Mouse (Mus musculus): ENCODE data around the gene Lrch1. TPM values are rescaled to one million over a fixed set of nuclear protein-coding genes. Genes with fewer than 3 reads are reported as not detected.

Lrch1 gene
- polyA plus RNA-seq, 1 experiment from 2014 or later, result 15.4 TPM

DNA sequence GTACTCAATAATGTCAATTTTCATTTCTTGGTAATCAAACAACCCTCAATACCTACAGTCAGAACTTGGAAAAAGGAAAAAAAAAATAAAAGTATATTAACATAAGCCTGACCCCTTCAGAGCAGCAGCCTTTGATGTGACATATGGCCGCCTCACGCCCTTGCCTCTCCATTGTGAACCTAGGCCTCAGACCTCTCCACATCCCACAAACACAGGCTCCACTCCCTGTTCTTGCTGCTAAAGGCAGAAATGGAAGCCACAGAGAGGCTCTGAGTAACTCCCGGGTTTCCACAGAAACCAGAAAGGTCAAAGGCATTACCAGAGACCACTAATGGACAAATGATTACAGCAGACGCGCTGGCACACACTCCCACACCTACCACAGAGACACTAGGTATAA, 116.6 kb downstream of the Lrch1 start:
- no peak overlapping the region for H3K4me2 ChIP-seq (ENCODE audit: low read length)
- no peak overlapping the region for H3K9ac ChIP-seq (ENCODE audit: low read depth, low read length)
- H3K4me1 ChIP-seq (ENCODE audit: control insufficient read depth, insufficient read depth, low read depth, low read length), result peaks cover 4% of the 10 kb centered on the region; the same call in 1 of the 2 replicates
- H3K27me3 ChIP-seq (replicated peaks; ENCODE audit: control insufficient read depth, insufficient read depth, low read length), result no peaks in the 10 kb centered on the region
- no peak overlapping the region for H3K4me3 ChIP-seq (ENCODE audit: low read length)
- ATAC-seq, result no peak
- no peaks in the 10 kb centered on the region for H3K36me3 ChIP-seq (ENCODE audit: control insufficient read depth, insufficient read depth, low read length)
- WGBS, result 74% methylated on average over 5 of the region's 5 CpGs
- no peak overlapping the region for H3K27ac ChIP-seq (ENCODE audit: low read depth, low read length)
- H3K9me3 ChIP-seq (ENCODE audit: control insufficient read depth, low read length), result no peaks in the 10 kb centered on the region

DNA sequence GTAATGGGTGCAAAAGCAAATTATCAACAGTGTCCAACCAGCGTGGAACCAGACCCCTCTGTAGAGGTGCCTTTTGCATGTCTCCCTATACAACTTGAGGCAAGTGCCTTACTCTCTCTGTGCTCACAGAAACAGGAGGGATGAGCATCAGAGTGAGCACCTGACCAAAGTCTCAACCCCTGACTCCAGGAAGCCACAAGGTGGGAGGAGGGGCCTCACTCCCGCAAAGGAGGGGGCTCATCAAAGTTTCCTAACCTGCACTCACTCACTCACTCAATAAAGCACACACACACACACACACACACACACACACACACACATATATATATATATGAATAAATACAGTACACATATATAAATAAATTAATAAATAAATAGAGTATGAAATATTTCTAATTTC, 117.1 kb downstream of the Lrch1 start:
- Histone ChIP-seq H3K36me3 (ENCODE audit: control insufficient read depth, insufficient read depth, low read length) (no peaks in the 10 kb centered on the region), H3K9me3 (ENCODE audit: control insufficient read depth, low read length) (no peaks in the 10 kb centered on the region), H3K4me3 (ENCODE audit: low read length) (no peak overlapping the region), H3K27me3 (replicated peaks; ENCODE audit: control insufficient read depth, insufficient read depth, low read length) (no peaks in the 10 kb centered on the region), H3K4me1 (ENCODE audit: control insufficient read depth, insufficient read depth, low read depth, low read length) (peaks cover 4% of the 10 kb centered on the region; the same call in 1 of the 2 replicates), H3K27ac (ENCODE audit: low read depth, low read length) (no peak overlapping the region), H3K4me2 (ENCODE audit: low read length) (no peak overlapping the region), H3K9ac (ENCODE audit: low read depth, low read length) (no peak overlapping the region)
- 89% methylated on average over 2 of the region's 2 CpGs for WGBS
- ATAC-seq, result no peak

DNA sequence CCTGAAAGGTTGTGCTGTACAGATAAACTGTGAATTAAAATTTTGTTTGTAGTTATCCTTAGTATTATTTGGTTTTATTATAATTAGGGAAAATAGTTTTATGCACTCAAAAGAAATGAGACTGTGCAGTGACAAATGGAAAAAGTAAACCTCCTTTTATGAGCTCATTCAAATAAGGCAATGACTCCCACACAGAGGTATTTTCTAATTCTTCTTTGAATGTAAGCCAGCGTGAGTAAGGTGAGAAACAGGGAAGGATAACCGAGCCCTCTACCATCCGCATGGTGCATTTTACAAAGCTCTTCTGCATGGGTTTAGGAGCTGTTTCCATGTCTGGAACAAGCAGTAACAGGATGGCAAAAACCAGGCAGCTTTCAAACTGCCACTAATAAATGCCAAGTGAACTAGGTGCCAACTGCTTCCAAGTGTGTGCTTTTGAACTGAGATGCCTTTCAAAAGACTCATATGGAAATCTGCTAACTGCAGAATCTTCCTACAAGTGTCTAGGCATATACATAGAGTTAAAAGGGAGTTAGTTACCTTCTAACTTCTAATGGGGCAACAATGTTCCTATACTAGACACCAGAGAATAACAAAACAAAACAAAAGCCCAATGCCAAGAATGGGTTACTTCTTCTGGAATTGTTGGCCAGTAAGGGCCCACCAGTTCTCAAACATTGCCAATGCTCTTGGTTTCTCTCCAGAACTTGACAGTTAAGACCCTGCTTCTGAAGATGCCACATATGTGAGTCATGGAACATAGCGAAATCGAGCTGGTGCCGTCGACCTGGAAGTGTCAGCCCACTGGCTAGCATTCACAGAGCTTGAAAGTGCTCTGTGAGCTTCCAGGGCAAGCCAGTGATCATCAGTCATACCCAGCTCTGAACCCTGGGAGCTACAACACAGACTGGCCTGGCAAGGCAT, 124.7 kb downstream of the Lrch1 start:
- Histone ChIP-seq H3K27me3 (replicated peaks; ENCODE audit: control insufficient read depth, insufficient read depth, low read length) (no peaks in the 10 kb centered on the region), H3K4me1 (ENCODE audit: control insufficient read depth, insufficient read depth, low read depth, low read length) (no peaks in the 10 kb centered on the region), H3K4me2 (ENCODE audit: low read length) (no peak overlapping the region), H3K4me3 (ENCODE audit: low read length) (no peak overlapping the region), H3K9me3 (ENCODE audit: control insufficient read depth, low read length) (no peaks in the 10 kb centered on the region), H3K36me3 (ENCODE audit: control insufficient read depth, insufficient read depth, low read length) (0 out of 2 replicates have a peak, but pooled peaks cover 2% of the 10 kb centered on the region), H3K9ac (ENCODE audit: low read depth, low read length) (no peak overlapping the region), H3K27ac (ENCODE audit: low read depth, low read length) (no peak overlapping the region)
- WGBS, result 81% methylated on average over 7 of the region's 7 CpGs
- ATAC-seq, result no peak

DNA sequence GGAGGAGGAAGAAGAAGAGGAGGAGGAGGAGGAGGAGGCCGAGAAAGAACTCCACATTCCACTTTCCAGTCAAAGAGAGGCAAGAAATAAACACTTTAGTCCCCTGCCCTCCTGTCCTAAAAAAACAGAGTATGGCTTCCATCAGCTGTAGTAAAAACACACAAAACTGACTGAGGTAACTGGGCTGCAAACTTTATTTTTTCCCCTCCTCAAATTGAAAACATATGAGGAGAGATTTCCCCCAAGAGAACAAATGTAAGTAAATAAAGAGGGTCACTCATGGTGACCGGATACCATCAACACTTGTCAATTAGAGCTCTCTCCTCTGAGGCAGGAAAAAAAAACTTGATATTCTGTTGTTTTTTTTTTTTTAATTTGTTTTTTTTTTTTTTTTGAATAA, 125.6 kb downstream of the Lrch1 start:
- no peaks in the 10 kb centered on the region for H3K9me3 ChIP-seq (ENCODE audit: control insufficient read depth, low read length)
- no peak overlapping the region for H3K4me2 ChIP-seq (ENCODE audit: low read length)
- WGBS, result 64% methylated on average over 2 of the region's 2 CpGs

DNA sequence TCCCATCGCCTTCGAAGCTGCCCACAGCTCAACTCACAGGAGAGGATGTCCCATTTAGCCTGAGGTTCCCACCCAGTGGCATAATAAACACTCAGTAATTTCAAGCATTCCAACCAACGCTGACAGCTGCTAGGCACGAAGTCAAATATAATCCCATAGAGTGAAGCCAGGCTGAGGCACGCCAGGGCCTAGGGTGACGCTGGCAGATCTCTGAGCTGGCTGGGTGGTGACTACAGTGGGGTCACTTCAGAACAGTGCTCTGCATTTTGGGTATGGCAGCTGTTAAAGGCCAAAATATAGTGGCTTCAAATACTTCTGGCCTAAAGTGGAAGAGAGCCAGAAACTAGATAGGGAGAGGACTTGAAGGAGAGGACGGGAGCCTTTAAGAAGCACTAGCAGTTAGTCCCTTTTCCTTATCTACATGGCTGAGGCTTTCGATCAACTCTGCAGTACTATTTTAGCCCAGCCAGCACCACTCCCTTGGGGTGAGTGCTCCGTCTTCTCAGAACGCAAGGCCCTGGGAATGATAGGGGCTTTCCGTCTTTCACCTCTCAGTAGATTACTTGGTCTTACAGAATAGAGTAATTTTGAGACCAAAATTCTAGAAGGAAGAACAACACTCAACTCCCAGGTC, 127.4 kb downstream of the Lrch1 start:
- WGBS, result 66% methylated on average over 11 of the region's 11 CpGs
- ATAC-seq, result 0 out of 2 replicates have a peak, but pooled peaks have one; percentile 29
- no peaks in the 10 kb centered on the region for H3K4me1 ChIP-seq (ENCODE audit: control insufficient read depth, insufficient read depth, low read depth, low read length)
- no peak overlapping the region for H3K4me2 ChIP-seq (ENCODE audit: low read length)
- H3K9me3 ChIP-seq (ENCODE audit: control insufficient read depth, low read length), result no peaks in the 10 kb centered on the region
- no peak overlapping the region for H3K27ac ChIP-seq (ENCODE audit: low read depth, low read length)
- H3K4me3 ChIP-seq (ENCODE audit: low read length), result no peak overlapping the region
- H3K36me3 ChIP-seq (ENCODE audit: control insufficient read depth, insufficient read depth, low read length), result 0 out of 2 replicates have a peak, but pooled peaks cover 2% of the 10 kb centered on the region
- H3K9ac ChIP-seq (ENCODE audit: low read depth, low read length), result no peak overlapping the region
- H3K27me3 ChIP-seq (replicated peaks; ENCODE audit: control insufficient read depth, insufficient read depth, low read length), result no peaks in the 10 kb centered on the region

More for the DNA sequence above, 125.6 kb downstream of the Lrch1 start:
- 0 out of 2 replicates have a peak, but pooled peaks cover 2% of the 10 kb centered on the region for H3K36me3 ChIP-seq (ENCODE audit: control insufficient read depth, insufficient read depth, low read length)
- H3K27ac ChIP-seq (ENCODE audit: low read depth, low read length), result no peak overlapping the region
- H3K4me3 ChIP-seq (ENCODE audit: low read length), result no peak overlapping the region
- no peak for ATAC-seq
- no peak overlapping the region for H3K9ac ChIP-seq (ENCODE audit: low read depth, low read length)
- no peaks in the 10 kb centered on the region for H3K4me1 ChIP-seq (ENCODE audit: control insufficient read depth, insufficient read depth, low read depth, low read length)
- H3K27me3 ChIP-seq (replicated peaks; ENCODE audit: control insufficient read depth, insufficient read depth, low read length), result no peaks in the 10 kb centered on the region

DNA sequence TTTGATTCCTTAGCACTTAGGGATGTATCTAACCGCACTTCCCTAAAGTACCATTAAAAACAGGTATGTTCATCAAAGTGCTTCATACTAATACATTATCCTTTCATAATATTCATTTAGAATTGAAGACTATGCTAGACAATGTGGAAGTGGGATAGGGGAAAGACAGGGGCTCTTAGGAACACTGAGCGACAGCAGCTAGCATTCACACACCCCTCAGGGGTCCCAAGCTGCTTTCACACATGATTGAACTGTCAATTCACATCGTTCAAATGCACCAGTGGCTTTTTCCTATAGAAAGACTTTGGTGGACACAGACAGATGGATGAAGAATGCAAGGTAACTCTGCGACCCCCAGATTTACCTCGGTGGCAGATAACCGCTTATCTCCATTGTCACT, 131.0 kb downstream of the Lrch1 start:
- 0 out of 2 replicates have a peak, but pooled peaks cover 2% of the 10 kb centered on the region for H3K36me3 ChIP-seq (ENCODE audit: control insufficient read depth, insufficient read depth, low read length)
- H3K9ac ChIP-seq (ENCODE audit: low read depth, low read length), result no peak overlapping the region
- 0 out of 2 replicates have a peak, but pooled peaks have one; percentile 38 for ATAC-seq
- H3K4me1 ChIP-seq (ENCODE audit: control insufficient read depth, insufficient read depth, low read depth, low read length), result no peaks in the 10 kb centered on the region
- no peaks in the 10 kb centered on the region for H3K27me3 ChIP-seq (replicated peaks; ENCODE audit: control insufficient read depth, insufficient read depth, low read length)
- H3K4me3 ChIP-seq (ENCODE audit: low read length), result no peak overlapping the region
- WGBS, result 38% methylated on average over 6 of the region's 6 CpGs
- no peak overlapping the region for H3K4me2 ChIP-seq (ENCODE audit: low read length)
- H3K9me3 ChIP-seq (ENCODE audit: control insufficient read depth, low read length), result no peaks in the 10 kb centered on the region
- H3K27ac ChIP-seq (ENCODE audit: low read depth, low read length), result no peak overlapping the region

DNA sequence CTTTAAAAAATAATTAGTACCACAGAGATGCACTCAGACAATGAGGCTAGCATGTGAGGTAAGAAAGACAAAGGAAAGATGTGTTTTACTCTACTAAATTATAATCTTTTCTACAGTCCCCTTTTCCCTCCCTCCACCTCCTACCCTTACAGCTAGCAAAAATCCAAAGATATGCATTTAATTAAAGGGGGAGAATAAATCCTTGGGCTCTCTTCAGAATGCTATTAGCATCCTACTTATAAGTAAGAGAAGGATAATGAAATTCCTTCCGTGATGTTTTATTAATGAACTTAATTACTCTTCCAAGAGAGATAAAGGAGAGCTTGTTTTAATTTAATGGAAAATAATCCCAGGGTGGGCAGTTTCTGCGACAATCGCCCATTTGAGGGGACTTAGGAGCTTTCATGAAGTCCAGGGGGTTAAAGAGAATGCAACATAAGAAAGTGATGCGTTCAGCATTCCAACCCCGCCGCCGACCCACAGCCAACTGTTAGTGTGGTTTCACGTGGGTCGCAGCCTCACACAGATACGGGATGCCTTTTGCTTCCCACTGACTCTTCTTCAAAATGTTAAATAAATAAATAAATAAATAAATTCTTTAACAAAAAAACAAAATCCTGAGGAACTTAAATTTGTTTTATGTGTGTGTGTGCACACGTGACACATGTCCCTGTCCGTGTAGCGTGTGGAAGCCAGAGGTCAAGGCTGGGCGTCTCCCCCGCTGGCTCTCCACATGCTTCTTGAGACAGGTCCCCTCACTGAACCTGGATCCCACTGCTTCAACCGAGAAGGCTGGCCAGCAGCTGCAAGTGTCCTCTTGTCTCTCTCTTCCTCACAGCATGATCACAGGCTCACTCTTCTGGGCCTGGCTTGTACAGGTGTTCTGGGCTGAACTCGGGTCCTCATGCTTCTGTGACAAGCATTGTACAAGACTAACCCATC, 132.6 kb downstream of the Lrch1 start:
- H3K27ac ChIP-seq (ENCODE audit: low read depth, low read length), result no peak overlapping the region

DNA sequence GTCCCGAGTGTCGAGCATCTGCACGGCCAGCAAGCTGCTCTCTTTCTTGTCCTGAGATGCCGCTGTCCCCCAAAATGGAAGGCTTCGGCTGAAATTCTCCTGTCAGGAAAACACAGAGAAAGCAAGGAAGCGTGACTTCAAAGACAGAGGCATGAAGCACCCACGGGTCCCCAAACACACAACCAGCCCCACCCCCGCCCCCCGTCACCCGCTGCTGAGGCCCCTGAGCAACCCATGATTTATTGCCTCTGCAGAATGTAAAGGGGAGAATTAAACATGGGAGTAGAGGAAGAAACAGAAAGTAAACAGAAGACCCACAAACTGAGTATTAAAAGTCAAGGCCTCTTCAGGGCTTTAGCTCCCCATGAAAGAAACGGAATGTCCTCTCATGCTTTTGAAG, 136.1 kb downstream of the Lrch1 start:
- H3K27me3 ChIP-seq (replicated peaks; ENCODE audit: control insufficient read depth, insufficient read depth, low read length), result no peaks in the 10 kb centered on the region
- no peak overlapping the region for H3K4me2 ChIP-seq (ENCODE audit: low read length)
- no peak overlapping the region for H3K9ac ChIP-seq (ENCODE audit: low read depth, low read length)
- H3K36me3 ChIP-seq (ENCODE audit: control insufficient read depth, insufficient read depth, low read length), result peaks cover 10% of the 10 kb centered on the region
- no peaks in the 10 kb centered on the region for H3K4me1 ChIP-seq (ENCODE audit: control insufficient read depth, insufficient read depth, low read depth, low read length)
- H3K9me3 ChIP-seq (ENCODE audit: control insufficient read depth, low read length), result no peaks in the 10 kb centered on the region
- H3K4me3 ChIP-seq (ENCODE audit: low read length), result no peak overlapping the region
- ATAC-seq, result no peak
- H3K27ac ChIP-seq (ENCODE audit: low read depth, low read length), result no peak overlapping the region
- 59% methylated on average over 11 of the region's 11 CpGs for WGBS

More for the DNA sequence above, 132.6 kb downstream of the Lrch1 start:
- no peaks in the 10 kb centered on the region for H3K9me3 ChIP-seq (ENCODE audit: control insufficient read depth, low read length)
- 61% methylated on average over 17 of the region's 17 CpGs for WGBS
- no peaks in the 10 kb centered on the region for H3K4me1 ChIP-seq (ENCODE audit: control insufficient read depth, insufficient read depth, low read depth, low read length)
- H3K4me2 ChIP-seq (ENCODE audit: low read length), result no peak overlapping the region
- no peak overlapping the region for H3K4me3 ChIP-seq (ENCODE audit: low read length)
- H3K36me3 ChIP-seq (ENCODE audit: control insufficient read depth, insufficient read depth, low read length), result peaks cover 10% of the 10 kb centered on the region
- H3K9ac ChIP-seq (ENCODE audit: low read depth, low read length), result no peak overlapping the region
- H3K27me3 ChIP-seq (replicated peaks; ENCODE audit: control insufficient read depth, insufficient read depth, low read length), result no peaks in the 10 kb centered on the region
- ATAC-seq, result peak; percentile 66

All from hindbrain, embryonic 16.5 days (tissue).